Mouse (Mus musculus): ENCODE results near the gene Amy2a4.
"Not testable (repeated sequence)": the region's sequence is repeated elsewhere in the genome, so short reads cannot be mapped to it uniquely, and the experiment has no call there.

Amy2a4 gene

DNA sequence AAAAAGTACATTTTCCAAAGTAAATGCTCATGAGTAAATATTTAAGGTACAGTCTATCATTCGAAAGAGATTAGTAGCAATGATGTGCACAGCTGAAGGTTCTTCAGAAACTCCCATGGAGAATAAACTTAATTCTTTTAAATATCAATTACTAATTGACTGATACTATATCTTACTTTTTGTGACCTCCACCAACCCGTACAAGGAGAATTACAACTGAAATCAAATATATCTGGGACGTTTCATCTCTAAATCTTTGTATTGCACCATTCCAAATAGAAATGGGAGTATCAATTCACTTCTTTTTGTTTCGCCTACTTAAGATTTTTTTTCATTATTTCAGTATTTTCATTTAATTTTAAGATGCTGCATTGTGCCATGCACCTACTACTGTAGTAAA lies at the start of gene Amy2a4:
TSS of gene Amy2a4 (minus strand) at position 101 of the 400 bp plus-strand sequence.
- not testable (repeated sequence) for DNase-seq

DNA sequence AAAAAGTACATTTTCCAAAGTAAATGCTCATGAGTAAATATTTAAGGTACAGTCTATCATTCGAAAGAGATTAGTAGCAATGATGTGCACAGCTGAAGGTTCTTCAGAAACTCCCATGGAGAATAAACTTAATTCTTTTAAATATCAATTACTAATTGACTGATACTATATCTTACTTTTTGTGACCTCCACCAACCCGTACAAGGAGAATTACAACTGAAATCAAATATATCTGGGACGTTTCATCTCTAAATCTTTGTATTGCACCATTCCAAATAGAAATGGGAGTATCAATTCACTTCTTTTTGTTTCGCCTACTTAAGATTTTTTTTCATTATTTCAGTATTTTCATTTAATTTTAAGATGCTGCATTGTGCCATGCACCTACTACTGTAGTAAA lies 32.7 kb upstream of the Amy2a4 start, which contains the start of gene Amy2a3:
TSS of gene Amy2a3 (minus strand) at position 101 of the 400 bp plus-strand sequence.
- not testable (repeated sequence) for DNase-seq

DNA sequence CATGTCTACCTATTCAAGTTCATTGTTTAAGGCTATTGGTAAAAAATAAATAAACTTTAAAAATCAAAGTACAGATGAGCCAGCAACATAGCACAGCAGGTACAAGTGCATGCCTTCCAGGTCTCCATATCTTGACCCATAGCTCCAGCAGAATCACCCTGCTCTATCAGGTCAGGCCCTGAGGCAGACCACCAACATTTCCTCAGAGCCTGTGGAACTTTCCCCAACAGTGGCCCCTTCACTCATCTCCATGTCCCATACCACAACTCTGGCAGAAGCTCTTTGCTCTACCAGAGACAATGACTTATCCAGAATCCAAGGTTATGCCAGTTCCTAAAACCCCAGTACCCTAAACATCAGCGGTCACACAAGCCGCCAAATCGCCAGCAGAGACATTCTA lies 21.7 kb upstream of the Amy2a4 start:
- not testable (repeated sequence) for DNase-seq

DNA sequence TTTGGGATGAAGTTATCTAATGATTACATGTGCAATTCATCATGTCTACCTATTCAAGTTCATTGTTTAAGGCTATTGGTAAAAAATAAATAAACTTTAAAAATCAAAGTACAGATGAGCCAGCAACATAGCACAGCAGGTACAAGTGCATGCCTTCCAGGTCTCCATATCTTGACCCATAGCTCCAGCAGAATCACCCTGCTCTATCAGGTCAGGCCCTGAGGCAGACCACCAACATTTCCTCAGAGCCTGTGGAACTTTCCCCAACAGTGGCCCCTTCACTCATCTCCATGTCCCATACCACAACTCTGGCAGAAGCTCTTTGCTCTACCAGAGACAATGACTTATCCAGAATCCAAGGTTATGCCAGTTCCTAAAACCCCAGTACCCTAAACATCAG lies 11.0 kb downstream of the Amy2a4 start:
- DNase-seq, result not testable (repeated sequence)

DNA sequence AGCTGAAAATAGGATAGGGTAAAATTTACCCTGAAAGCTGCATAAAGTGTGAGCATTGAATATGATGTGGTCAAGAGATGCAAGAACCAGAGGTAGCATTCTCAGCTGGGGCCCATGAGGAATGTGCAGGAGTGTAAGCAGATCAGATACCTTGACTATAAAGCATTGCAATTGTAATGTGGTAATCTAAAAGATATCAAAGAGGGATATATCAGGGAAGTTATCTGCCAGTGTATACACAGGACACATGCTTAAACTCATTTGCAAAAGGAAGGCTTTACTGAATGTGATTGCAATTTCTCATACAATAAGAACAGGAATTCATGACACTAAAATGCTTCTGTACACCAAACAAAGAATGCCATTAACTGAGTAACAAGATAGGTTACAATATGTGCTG lies 11.7 kb downstream of the Amy2a4 start:
- not testable (repeated sequence) for DNase-seq

DNA sequence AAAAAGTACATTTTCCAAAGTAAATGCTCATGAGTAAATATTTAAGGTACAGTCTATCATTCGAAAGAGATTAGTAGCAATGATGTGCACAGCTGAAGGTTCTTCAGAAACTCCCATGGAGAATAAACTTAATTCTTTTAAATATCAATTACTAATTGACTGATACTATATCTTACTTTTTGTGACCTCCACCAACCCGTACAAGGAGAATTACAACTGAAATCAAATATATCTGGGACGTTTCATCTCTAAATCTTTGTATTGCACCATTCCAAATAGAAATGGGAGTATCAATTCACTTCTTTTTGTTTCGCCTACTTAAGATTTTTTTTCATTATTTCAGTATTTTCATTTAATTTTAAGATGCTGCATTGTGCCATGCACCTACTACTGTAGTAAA lies 32.5 kb downstream of the Amy2a4 start, which contains the start of gene Amy2a5:
TSS of gene Amy2a5 (minus strand) at position 101 of the 400 bp plus-strand sequence.
- DNase-seq, result not testable (repeated sequence)

All from cerebellum, adult 9-11 months (tissue).